Mouse (Mus musculus) myocyte (in vitro differentiated cells): Measurements from ENCODE around the gene Hoxa2. TPM values are rescaled to one million over a fixed set of nuclear protein-coding genes. Genes with fewer than 3 reads are reported as not detected.

Experiments
- H3K27me3 ChIP-seq: one replicate; pipeline ENCODE4 v1.6.1; 2011; ENCODE audit not compliant: control insufficient read depth, insufficient read depth, insufficient read length
- H3K36me3 ChIP-seq: one replicate; pipeline ENCODE4 v1.6.1; 2011; ENCODE audit not compliant: control insufficient read depth, insufficient read depth
- H3K4me2 ChIP-seq: one replicate; pipeline ENCODE4 v1.6.1; 2011; ENCODE audit warnings: low read depth, control low read depth
- H3K4me3 ChIP-seq: one replicate; pipeline ENCODE4 v1.5.1; 2011; ENCODE audit warnings: mild to moderate bottlenecking, control low read depth, moderate library complexity
- H3K79me2 ChIP-seq: one replicate; pipeline ENCODE4 v1.6.1; 2011; ENCODE audit not compliant: control insufficient read depth, insufficient read depth
- H3ac ChIP-seq: one replicate; pipeline ENCODE4 v1.6.1; 2011; ENCODE audit not compliant: control insufficient read depth, insufficient read length
- CEBPB ChIP-seq: IDR thresholded peaks from 2 replicates; pipeline ENCODE4 v1.6.1; 2011; ENCODE audit warnings: mild to moderate bottlenecking, moderate library complexity; ENCODE audit not compliant: poor library complexity, insufficient read depth, severe bottlenecking
- E2F4 ChIP-seq: IDR thresholded peaks from one replicate; pipeline ENCODE4 v1.6.1; 2011; ENCODE audit warnings: mild to moderate bottlenecking, control low read depth, moderate library complexity; ENCODE audit not compliant: insufficient read depth
- MAX ChIP-seq: IDR thresholded peaks from one replicate; pipeline ENCODE4 v1.6.1; 2011; ENCODE audit warnings: low read depth, mild to moderate bottlenecking, control low read depth
- MYOD1 ChIP-seq, 3 experiments: IDR thresholded peaks; one replicate each; pipeline ENCODE4 v1.6.1; 2011; ENCODE audit warnings: control low read depth in 2 of 3, low read depth in 2 of 3, mild to moderate bottlenecking in 2 of 3, moderate library complexity in 1 of 3; ENCODE audit not compliant: insufficient read length in 2 of 3, control insufficient read depth in 1 of 3
- MYOG ChIP-seq, 3 experiments: IDR thresholded peaks; one replicate each; pipeline ENCODE4 v1.6.1; 2011; ENCODE audit warnings: control low read depth in 2 of 3, low read depth in 2 of 3, mild to moderate bottlenecking in 2 of 3; ENCODE audit not compliant: insufficient read length in 2 of 3, control insufficient read depth in 1 of 3, insufficient read depth in 1 of 3
- POLR2A ChIP-seq: IDR thresholded peaks from one replicate; pipeline ENCODE4 v1.6.1; 2011; ENCODE audit warnings: low read depth, mild to moderate bottlenecking, control low read depth, moderate library complexity; ENCODE audit not compliant: insufficient read length
- POLR2AphosphoS2 ChIP-seq: IDR thresholded peaks from one replicate; pipeline ENCODE4 v1.6.1; 2011; ENCODE audit warnings: low read depth, control low read depth; ENCODE audit not compliant: insufficient read length
- REST ChIP-seq: IDR thresholded peaks from one replicate; pipeline ENCODE4 v1.6.1; 2011; ENCODE audit warnings: mild to moderate bottlenecking, control low read depth, moderate library complexity; ENCODE audit not compliant: insufficient read depth, insufficient read length
- SRF ChIP-seq: IDR thresholded peaks from one replicate; pipeline ENCODE4 v1.6.1; 2011; ENCODE audit warnings: low read depth; ENCODE audit not compliant: control insufficient read depth, insufficient read length
- TCF12 ChIP-seq: IDR thresholded peaks from one replicate; pipeline ENCODE4 v1.6.1; 2011; ENCODE audit warnings: mild to moderate bottlenecking, control low read depth; ENCODE audit not compliant: poor library complexity, insufficient read depth, severe bottlenecking
- TCF3 ChIP-seq: IDR thresholded peaks from one replicate; pipeline ENCODE4 v1.6.1; 2011; ENCODE audit warnings: low read depth, control low read depth; ENCODE audit not compliant: insufficient read length
- USF1 ChIP-seq: IDR thresholded peaks from one replicate; pipeline ENCODE4 v1.6.1; 2011; ENCODE audit warnings: low read depth, mild to moderate bottlenecking, control low read depth, moderate library complexity
- polyA plus RNA-seq: library from polyadenylated mRNA; unstranded; fragments of >200 nt; fragmentation: generic; extraction: Trizol; gene quantifications from one replicate; pipeline ENCODE4 v1.2.1, GENCODE M21; 2012; ENCODE audit warnings: missing spikeins

Gene Hoxa2
- polyA plus RNA-seq, 1 experiment, result 0.32 TPM

GRCm38 (mm10) chr6:52182030-52182429 is 17.4 kb upstream of the Hoxa2 start:
- H3K79me2 ChIP-seq, result no peaks in the 10 kb centered on the region
- H3K27me3 ChIP-seq, result no peaks in the 10 kb centered on the region
- no peak overlapping the region for H3K4me3 ChIP-seq
- H3K36me3 ChIP-seq, result no peaks in the 10 kb centered on the region
- H3K4me2 ChIP-seq, result no peak overlapping the region
- TF ChIP-seq SRF, result no peak
- no peak for TF ChIP-seq POLR2AphosphoS2
- H3ac ChIP-seq, result no peak overlapping the region

GRCm38 (mm10) chr6:52180726-52181125 is 16.1 kb upstream of the Hoxa2 start:
- Histone ChIP-seq H3K4me2 (no peak overlapping the region), H3K79me2 (no peaks in the 10 kb centered on the region), H3ac (no peak overlapping the region), H3K27me3 (no peaks in the 10 kb centered on the region), H3K4me3 (no peak overlapping the region), H3K36me3 (no peaks in the 10 kb centered on the region)
- no peak for TF ChIP-seq MAX
- TF ChIP-seq TCF12, result no peak
- no peak for TF ChIP-seq USF1
- no peak for TF ChIP-seq POLR2A
- TF ChIP-seq CEBPB, result no peak
- TF ChIP-seq MYOG (IDR thresholded peaks at IDR 0.05; ENCODE audit: control insufficient read depth in 1 of 3, insufficient read depth in 1 of 3, insufficient read length in 2 of 3, low read depth in 2 of 3), result no peak
- no peak for TF ChIP-seq SRF
- TF ChIP-seq TCF3, result no peak
- TF ChIP-seq E2F4, result no peak
- TF ChIP-seq MYOD1 (IDR thresholded peaks at IDR 0.05; ENCODE audit: control insufficient read depth in 1 of 3, insufficient read length in 2 of 3, low read depth in 2 of 3), result no peak
- TF ChIP-seq POLR2AphosphoS2, result no peak
- TF ChIP-seq REST, result no peak

GRCm38 (mm10) chr6:52180213-52180710 is 15.6 kb upstream of the Hoxa2 start:
- H3K79me2 ChIP-seq, result no peaks in the 10 kb centered on the region
- H3K36me3 ChIP-seq, result no peaks in the 10 kb centered on the region
- H3K4me2 ChIP-seq, result no peak overlapping the region
- no peak overlapping the region for H3K4me3 ChIP-seq
- no peak overlapping the region for H3ac ChIP-seq
- TF ChIP-seq REST (no peak), POLR2A (no peak), MYOD1 (IDR thresholded peaks at IDR 0.05; ENCODE audit: control insufficient read depth in 1 of 3, insufficient read length in 2 of 3, low read depth in 2 of 3) (no peak), POLR2AphosphoS2 (no peak), E2F4 (no peak), TCF3 (no peak), CEBPB (no peak), SRF (no peak), MYOG (IDR thresholded peaks at IDR 0.05; ENCODE audit: control insufficient read depth in 1 of 3, insufficient read depth in 1 of 3, insufficient read length in 2 of 3, low read depth in 2 of 3) (no peak), TCF12 (no peak), USF1 (no peak), MAX (no peak)
- no peaks in the 10 kb centered on the region for H3K27me3 ChIP-seq

- Histone ChIP-seq H3K36me3 (no peaks in the 10 kb centered on the region), H3K4me3 (no peak overlapping the region), H3K4me2 (no peak overlapping the region), H3ac (no peak overlapping the region), H3K27me3 (no peaks in the 10 kb centered on the region), H3K79me2 (no peaks in the 10 kb centered on the region)
- no peak for TF ChIP-seq TCF3
- no peak for TF ChIP-seq MYOD1 (IDR thresholded peaks at IDR 0.05; ENCODE audit: control insufficient read depth in 1 of 3, insufficient read length in 2 of 3, low read depth in 2 of 3)
- TF ChIP-seq USF1, result no peak
- TF ChIP-seq POLR2AphosphoS2, result no peak
- no peak for TF ChIP-seq CEBPB
- no peak for TF ChIP-seq REST
- TF ChIP-seq MAX, result no peak
- TF ChIP-seq POLR2A, result no peak
- no peak for TF ChIP-seq TCF12
- no peak for TF ChIP-seq E2F4
- no peak for TF ChIP-seq MYOG (IDR thresholded peaks at IDR 0.05; ENCODE audit: control insufficient read depth in 1 of 3, insufficient read depth in 1 of 3, insufficient read length in 2 of 3, low read depth in 2 of 3)
- TF ChIP-seq SRF, result no peak
These were observed 15.1 kb upstream of the Hoxa2 start for GRCm38 (mm10) chr6:52179690-52180089.

GRCm38 (mm10) chr6:52178918-52179665 is 14.5 kb upstream of the Hoxa2 start:
- TF ChIP-seq CEBPB, result no peak
- TF ChIP-seq E2F4, result no peak
- no peak overlapping the region for H3K4me3 ChIP-seq
- no peak overlapping the region for H3K4me2 ChIP-seq

More at GRCm38 (mm10) chr6:52178918-52179665, 14.5 kb upstream of the Hoxa2 start:
- H3K36me3 ChIP-seq, result no peaks in the 10 kb centered on the region
- no peak overlapping the region for H3ac ChIP-seq
- H3K27me3 ChIP-seq, result no peaks in the 10 kb centered on the region
- H3K79me2 ChIP-seq, result no peaks in the 10 kb centered on the region
